Mouse (Mus musculus) macrophage (primary cell): Measurements from ENCODE around the gene Nr5a1. TPM values are rescaled to one million over a fixed set of nuclear protein-coding genes. Genes with fewer than 3 reads are reported as not detected.

Source experiments
- H3K27ac ChIP-seq: fragments of 350-480 bp; formaldehyde crosslinking; 2 replicates; pipeline ENCODE4 v1.9.0; 2021
- H3K36me3 ChIP-seq: fragments of 350-480 bp; formaldehyde crosslinking; 2 replicates; pipeline ENCODE4 v1.9.0; 2021; ENCODE audit errors: inconsistent target
- H3K4me3 ChIP-seq: fragments of 350-480 bp; formaldehyde crosslinking; 2 replicates; pipeline ENCODE4 v1.9.0; 2021; ENCODE audit errors: inconsistent target
- H3K79me2 ChIP-seq: fragments of 350-480 bp; formaldehyde crosslinking; 2 replicates; pipeline ENCODE4 v1.9.0; 2021; ENCODE audit errors: inconsistent target
- WGBS: methylation state at CpG from one replicate; pipeline ENCODE4 v1.1.7; 2026; ENCODE audit warnings: inconsistent platforms; ENCODE audit not compliant: missing documents; 5-methylcytosine and 5-hydroxymethylcytosine counted together
- polyA plus RNA-seq: library from polyadenylated mRNA; stranded (reverse); fragments of 250-400 nt; gene quantifications from 3 replicates; pipeline ENCODE4 v1.2.4, GENCODE M21; 2018; ENCODE audit warnings: inconsistent platforms

Nr5a1 gene
- polyA plus RNA-seq, 1 experiment from 2014 or later, result not detected

GRCm38 (mm10) chr2:38688791-38689520 is 25.4 kb downstream of the Nr5a1 start:
- no peak overlapping the region for H3K4me3 ChIP-seq
- no peak overlapping the region for H3K27ac ChIP-seq
- WGBS, result 8% methylated on average over 26 of the region's 29 CpGs
- H3K36me3 ChIP-seq, result no peaks in the 10 kb centered on the region
- H3K79me2 ChIP-seq, result no peaks in the 10 kb centered on the region

- no peaks in the 10 kb centered on the region for H3K36me3 ChIP-seq
- WGBS, result 84% methylated on average over 3 of the region's 3 CpGs
- no peak overlapping the region for H3K27ac ChIP-seq
- H3K4me3 ChIP-seq, result no peak overlapping the region
- H3K79me2 ChIP-seq, result no peaks in the 10 kb centered on the region
Observed at GRCm38 (mm10) chr2:38685746-38686145, 28.6 kb downstream of the Nr5a1 start.

- Histone ChIP-seq H3K27ac (no peak overlapping the region), H3K4me3 (no peak overlapping the region), H3K79me2 (no peaks in the 10 kb centered on the region), H3K36me3 (no peaks in the 10 kb centered on the region)
- 86% methylated on average over 4 of the region's 5 CpGs for WGBS
Observed at GRCm38 (mm10) chr2:38683083-38683482, 31.3 kb downstream of the Nr5a1 start.

GRCm38 (mm10) chr2:38682209-38682608 is 32.1 kb downstream of the Nr5a1 start:
- no peaks in the 10 kb centered on the region for H3K79me2 ChIP-seq
- 93% methylated on average over 5 of the region's 5 CpGs for WGBS
- no peaks in the 10 kb centered on the region for H3K36me3 ChIP-seq
- H3K4me3 ChIP-seq, result no peak overlapping the region
- no peak overlapping the region for H3K27ac ChIP-seq

GRCm38 (mm10) chr2:38678947-38679346 is 35.4 kb downstream of the Nr5a1 start:
- Histone ChIP-seq H3K27ac (no peak overlapping the region), H3K36me3 (no peaks in the 10 kb centered on the region), H3K4me3 (no peak overlapping the region), H3K79me2 (no peaks in the 10 kb centered on the region)

- Histone ChIP-seq H3K4me3 (no peak overlapping the region), H3K27ac (no peak overlapping the region), H3K79me2 (no peaks in the 10 kb centered on the region), H3K36me3 (no peaks in the 10 kb centered on the region)
- WGBS, result 79% methylated on average over 9 of the region's 9 CpGs
Observed at GRCm38 (mm10) chr2:38675366-38675969, 38.9 kb downstream of the Nr5a1 start.

- Histone ChIP-seq H3K36me3 (no peaks in the 10 kb centered on the region), H3K4me3 (no peak overlapping the region), H3K27ac (no peak overlapping the region), H3K79me2 (no peaks in the 10 kb centered on the region)
- 78% methylated on average over 11 of the region's 11 CpGs for WGBS
Observed at GRCm38 (mm10) chr2:38672496-38672895, 41.8 kb downstream of the Nr5a1 start.

GRCm38 (mm10) chr2:38668802-38669580 is 45.4 kb downstream of the Nr5a1 start:
- H3K36me3 ChIP-seq, result no peaks in the 10 kb centered on the region
- H3K27ac ChIP-seq, result no peak overlapping the region
- no peak overlapping the region for H3K4me3 ChIP-seq
- H3K79me2 ChIP-seq, result no peaks in the 10 kb centered on the region
- WGBS, result 26% methylated on average over 17 of the region's 17 CpGs

- Histone ChIP-seq H3K79me2 (no peaks in the 10 kb centered on the region), H3K36me3 (no peaks in the 10 kb centered on the region), H3K4me3 (no peak overlapping the region), H3K27ac (no peak overlapping the region)
- 0% methylated on average over 1 of the region's 1 CpGs for WGBS
Observed at GRCm38 (mm10) chr2:38661398-38661797, 52.9 kb downstream of the Nr5a1 start.

- no peak overlapping the region for H3K4me3 ChIP-seq
- H3K27ac ChIP-seq, result no peak overlapping the region
- no peaks in the 10 kb centered on the region for H3K79me2 ChIP-seq
- WGBS, result 1% methylated on average over 23 of the region's 25 CpGs
- no peaks in the 10 kb centered on the region for H3K36me3 ChIP-seq
Observed at GRCm38 (mm10) chr2:38658338-38658836, 56.0 kb downstream of the Nr5a1 start.

GRCm38 (mm10) chr2:38653694-38654093 is 60.6 kb downstream of the Nr5a1 start:
- Histone ChIP-seq H3K27ac (no peak overlapping the region), H3K36me3 (no peaks in the 10 kb centered on the region), H3K79me2 (no peaks in the 10 kb centered on the region), H3K4me3 (no peak overlapping the region)
- WGBS, result 88% methylated on average over 2 of the region's 2 CpGs

GRCm38 (mm10) chr2:38653293-38653619 is 61.1 kb downstream of the Nr5a1 start:
- no peak overlapping the region for H3K4me3 ChIP-seq
- H3K27ac ChIP-seq, result no peak overlapping the region
- H3K79me2 ChIP-seq, result no peaks in the 10 kb centered on the region
- no peaks in the 10 kb centered on the region for H3K36me3 ChIP-seq
- 88% methylated on average over 5 of the region's 5 CpGs for WGBS

- Histone ChIP-seq H3K27ac (no peak overlapping the region), H3K79me2 (no peaks in the 10 kb centered on the region), H3K36me3 (no peaks in the 10 kb centered on the region), H3K4me3 (no peak overlapping the region)
- WGBS, result 83% methylated on average over 10 of the region's 10 CpGs
Observed at GRCm38 (mm10) chr2:38652565-38653292, 61.6 kb downstream of the Nr5a1 start.

- Histone ChIP-seq H3K27ac (no peak overlapping the region), H3K36me3 (no peaks in the 10 kb centered on the region), H3K4me3 (no peak overlapping the region), H3K79me2 (no peaks in the 10 kb centered on the region)
- 79% methylated on average over 7 of the region's 7 CpGs for WGBS
Observed at GRCm38 (mm10) chr2:38652098-38652497, 62.2 kb downstream of the Nr5a1 start.
